Mouse (Mus musculus) ES-CJ7 (cell line): Measurements from ENCODE around the gene Add3.
"Not testable (repeated sequence)": the region's sequence is repeated elsewhere in the genome, so short reads cannot be mapped to it uniquely, and the experiment has no call there.

Source experiments
- DNase-seq: peaks from one replicate; pipeline ENCODE4 v3.0.0; 2011; ENCODE audit warnings: low read depth, low spot score

The Add3 gene

GRCm38 (mm10) chr19:53193964-53194582, 53.8 kb downstream of the Add3 start:
- DNase-seq: no peak

- no peak for DNase-seq
These were observed 54.7 kb downstream of the Add3 start for GRCm38 (mm10) chr19:53194751-53195520.

DNA sequence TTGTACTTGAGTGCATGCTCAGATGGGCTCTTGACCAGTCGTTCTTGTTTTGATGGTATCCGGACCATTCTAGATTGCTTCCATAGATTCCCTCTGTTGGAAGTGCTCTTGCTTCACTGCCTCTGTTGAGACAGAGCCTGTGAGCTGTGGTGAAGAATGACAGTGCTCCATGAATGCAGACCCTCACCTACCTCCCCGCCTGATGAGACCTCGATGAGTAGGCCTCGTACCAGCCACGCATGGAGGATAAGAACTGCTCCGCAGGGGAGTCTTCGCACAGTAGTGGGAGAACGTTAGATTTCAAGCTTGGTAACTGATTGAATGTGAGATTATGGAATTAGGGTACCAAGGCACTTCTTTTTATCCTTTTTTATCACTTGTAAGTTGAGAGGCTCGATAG, 56.7 kb downstream of the Add3 start:
- no peak for DNase-seq

- no peak for DNase-seq
These were observed 57.5 kb downstream of the Add3 start for GRCm38 (mm10) chr19:53197766-53198165.

DNA sequence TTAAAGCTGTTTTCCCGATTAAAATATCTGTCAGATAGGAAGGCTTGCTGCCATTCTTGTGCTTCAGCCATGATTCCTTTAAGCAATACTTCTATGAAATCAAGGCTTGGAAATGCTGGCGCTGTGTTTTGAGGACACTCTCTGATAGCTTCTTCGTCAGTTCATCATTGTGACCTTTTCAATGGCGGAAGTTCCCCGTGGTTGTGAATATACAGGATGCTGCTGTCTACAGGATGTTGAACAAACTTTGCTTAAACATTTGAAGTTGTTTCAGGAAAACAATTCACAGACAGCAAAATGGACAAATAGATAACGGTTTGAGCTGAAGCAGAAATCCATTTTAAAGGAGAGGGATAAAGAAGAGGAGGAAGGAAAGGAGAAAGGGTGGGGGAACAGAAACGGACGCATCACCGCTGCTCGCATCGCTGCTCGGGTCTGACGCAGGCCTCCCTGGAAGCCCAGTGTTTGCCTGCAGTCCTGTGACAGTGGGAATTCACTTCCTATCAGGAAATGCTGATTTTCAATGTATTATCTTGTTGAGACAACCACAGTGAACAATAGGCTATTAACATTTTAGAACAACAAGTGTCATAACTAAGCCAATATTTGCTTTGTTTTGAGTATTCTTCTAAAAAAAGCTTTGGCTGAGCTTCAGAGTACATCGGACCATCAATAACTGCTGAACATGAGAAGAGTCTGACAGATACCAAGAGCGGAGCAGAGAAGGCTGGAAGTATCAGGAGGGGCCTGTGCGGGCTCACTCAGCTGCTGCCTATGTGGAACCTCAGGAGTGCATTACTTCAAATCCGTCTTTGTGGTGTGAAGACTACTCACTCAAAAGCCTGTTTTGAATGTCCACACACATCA, 58.7 kb downstream of the Add3 start:
- DNase-seq: no peak

DNA sequence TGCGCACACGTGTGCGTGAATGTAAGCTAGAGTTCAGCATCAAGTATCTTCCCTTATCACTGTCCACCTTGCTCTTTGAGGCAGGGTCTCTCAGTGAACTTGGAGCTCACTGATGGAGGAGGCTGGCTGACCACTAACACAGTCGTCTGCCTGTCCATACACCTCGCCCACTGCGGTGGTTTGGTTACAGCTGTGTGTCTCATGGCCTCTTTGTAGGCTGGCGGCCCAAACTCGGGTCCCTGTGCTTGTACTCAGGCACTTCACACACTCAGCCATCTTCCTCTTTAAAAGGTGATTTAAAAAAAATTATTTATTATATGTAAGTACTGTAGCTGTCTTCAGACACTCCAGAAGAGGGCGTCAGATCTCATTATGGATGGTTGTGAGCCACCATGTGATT, 59.5 kb downstream of the Add3 start:
- DNase-seq: no peak

DNA sequence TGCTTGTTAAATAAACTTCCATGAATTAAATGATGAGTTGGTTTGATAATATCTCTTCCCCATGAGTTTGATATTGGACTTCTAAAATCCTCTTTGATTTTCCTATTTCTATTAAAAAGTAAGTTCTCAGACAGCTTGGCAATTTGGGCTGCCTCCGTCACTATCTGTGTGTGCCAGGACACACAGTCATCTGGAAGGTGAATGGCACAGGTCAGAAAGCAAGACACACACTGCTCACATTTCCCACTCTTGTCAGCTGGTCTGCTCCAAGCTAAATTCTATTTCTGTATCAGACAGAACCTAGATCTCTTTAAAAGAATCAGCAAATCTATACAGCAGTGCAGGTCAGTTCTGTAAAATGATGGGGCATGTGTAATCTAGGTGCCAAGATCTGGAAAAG, 61.9 kb downstream of the Add3 start:
- no peak for DNase-seq

GRCm38 (mm10) chr19:53206986-53207385, 66.7 kb downstream of the Add3 start:
- DNase-seq: no peak

DNA sequence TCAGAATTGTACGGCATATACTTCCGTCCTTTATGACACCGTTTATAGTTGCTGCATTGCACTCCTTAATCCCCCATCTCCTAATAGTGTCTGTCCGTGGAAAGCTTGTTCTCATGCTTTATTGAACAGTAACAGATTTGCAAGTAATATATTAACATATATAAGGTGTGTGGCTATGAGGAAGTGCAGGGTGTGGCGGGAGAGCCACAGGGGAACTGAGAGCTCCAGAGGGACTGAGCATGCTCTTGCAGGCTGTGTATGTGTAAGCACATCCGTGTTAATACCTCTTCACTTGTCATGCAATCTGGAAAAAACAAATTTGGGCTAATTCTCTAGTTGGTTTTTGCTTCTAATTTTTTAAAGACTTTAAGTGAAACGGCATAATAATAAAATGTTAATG, 68.6 kb downstream of the Add3 start:
- no peak for DNase-seq

DNA sequence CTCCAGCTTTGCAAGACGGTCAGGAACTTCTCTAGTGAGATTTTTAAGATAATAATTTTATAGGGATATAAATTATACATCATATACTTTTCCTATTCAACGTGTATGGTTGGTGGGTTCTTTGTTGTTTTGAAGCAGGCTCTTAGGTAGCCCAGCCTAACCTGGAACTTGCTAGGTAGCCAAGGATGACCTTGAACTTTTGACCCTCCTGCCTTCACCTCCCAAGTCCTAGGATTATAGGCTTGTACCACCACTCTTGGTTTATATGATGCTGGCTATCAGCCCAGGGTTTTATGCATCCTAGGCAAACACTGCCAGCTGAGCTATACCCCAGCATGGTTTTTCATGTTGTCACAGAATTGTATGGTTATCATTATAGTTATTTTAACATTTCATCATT, 70.0 kb downstream of the Add3 start:
- DNase-seq: peak; percentile 60

- DNase-seq: no peak
These were observed 75.1 kb downstream of the Add3 start for GRCm38 (mm10) chr19:53215352-53215751.

- peak; percentile 18 for DNase-seq
These were observed 76.7 kb downstream of the Add3 start for GRCm38 (mm10) chr19:53216761-53217538.

- DNase-seq: no peak
These were observed 77.6 kb downstream of the Add3 start for GRCm38 (mm10) chr19:53217837-53218236.

DNA sequence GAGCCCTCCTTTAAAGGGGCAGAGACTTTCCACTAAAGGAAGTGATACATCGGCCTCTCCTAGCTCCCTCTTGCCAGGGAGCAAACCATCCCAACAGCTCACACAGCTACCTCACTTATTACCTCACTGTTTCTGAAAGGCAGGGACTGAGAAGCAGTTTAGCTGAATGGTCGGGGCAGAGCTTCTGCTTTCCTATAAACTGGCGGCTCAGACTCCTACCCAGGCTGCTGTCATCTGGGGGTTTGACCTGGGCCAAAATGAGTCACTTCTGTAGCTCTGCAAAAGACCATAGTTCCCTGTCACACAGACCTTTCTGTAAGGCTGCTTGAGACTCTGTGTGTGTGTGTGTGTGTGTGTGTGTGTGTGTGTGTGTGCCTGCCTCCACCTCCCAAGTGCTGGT, 79.1 kb downstream of the Add3 start:
- no peak for DNase-seq

- DNase-seq: no peak
These were observed 80.9 kb downstream of the Add3 start for GRCm38 (mm10) chr19:53221186-53221585.

- not testable (repeated sequence) for DNase-seq
These were observed 85.2 kb downstream of the Add3 start for GRCm38 (mm10) chr19:53225249-53226070.

DNA sequence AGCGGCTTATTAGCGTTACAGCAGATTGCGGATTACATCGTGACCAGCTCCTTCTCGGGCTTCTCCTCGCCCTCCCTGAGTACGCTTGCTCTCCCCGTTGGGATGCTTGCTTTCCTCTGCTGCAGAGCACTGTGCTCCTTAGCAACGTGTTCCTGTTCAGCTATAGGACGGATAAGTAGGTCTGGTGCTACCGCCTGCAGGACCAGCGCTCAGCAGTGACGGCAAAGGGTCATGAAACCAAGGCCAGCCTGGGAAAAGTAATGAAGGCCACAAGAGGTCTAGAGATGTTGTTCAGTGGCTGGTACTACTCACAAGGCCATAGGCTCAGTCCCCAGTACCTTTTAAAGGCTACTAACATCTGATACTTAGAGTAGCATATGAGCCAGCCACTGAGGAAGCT, 86.4 kb downstream of the Add3 start:
- DNase-seq: no peak

DNA sequence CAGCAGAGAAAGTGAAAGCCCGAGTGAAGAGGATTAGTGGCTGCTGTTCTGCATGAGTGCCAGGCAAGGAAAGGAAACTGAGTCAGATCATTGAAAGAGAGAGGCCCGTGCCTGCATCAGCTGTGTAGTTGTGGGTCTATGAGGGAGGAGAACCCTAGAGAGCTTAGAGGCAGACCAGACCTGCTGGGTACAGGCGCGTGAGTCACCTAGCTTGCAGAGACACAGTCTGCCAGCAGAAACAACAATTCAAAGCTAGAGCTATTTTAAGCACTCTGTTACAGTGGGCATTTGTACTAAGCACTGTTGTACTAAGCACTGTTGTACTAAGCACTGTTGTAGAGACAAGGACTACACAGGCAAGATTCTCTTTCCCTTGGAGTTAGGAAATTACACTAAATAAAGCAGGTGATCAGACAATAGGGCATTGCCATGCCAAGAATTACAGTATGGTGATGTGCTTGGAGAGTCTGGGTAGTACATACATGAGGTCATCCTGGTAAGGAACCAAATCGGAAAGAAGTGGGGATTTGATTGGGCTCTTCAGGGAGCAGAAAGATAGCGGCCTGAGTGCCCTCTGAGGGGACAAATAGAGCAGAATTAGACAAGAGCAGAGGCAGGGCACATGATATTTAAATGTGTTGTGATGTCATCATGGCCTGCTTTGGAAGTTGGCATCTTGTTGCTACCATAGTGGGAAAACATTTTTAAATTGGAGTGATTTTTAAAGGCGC, 88.0 kb downstream of the Add3 start:
- no peak for DNase-seq

GRCm38 (mm10) chr19:53230942-53231815, 90.9 kb downstream of the Add3 start:
- DNase-seq: no peak
